Mouse (Mus musculus) megakaryocyte progenitor cell, adult 5-6 weeks (primary cell): ENCODE results near the gene Olfr417. TPM values are rescaled to one million over a fixed set of nuclear protein-coding genes. Genes with fewer than 3 reads are reported as not detected.
A peak's percentile ranks its signal among the peaks of the same experiment; 100 is the strongest.

ENCODE experiments used
- ATAC-seq: replicated peaks from 2 replicates; pipeline ENCODE4 v1.8.0; 2016; ENCODE audit warnings: mild to moderate bottlenecking, moderate TSS enrichment, inconsistent platforms; ENCODE audit not compliant: poor library complexity
- total RNA-seq, 2 experiments: library from RNA; stranded (forward) in 1 of 2; stranded (reverse) in 1 of 2; fragments of 157-497, 149-512 nt in 1 of 2; fragments of 200-1000 nt in 1 of 2; gene quantifications; 2 replicates each; pipeline versions ENCODE4 v1.2.3 to v1.2.4; 2015 to 2017

Gene Olfr417
- 0.42 and 2.4 TPM in 2 replicates for total RNA-seq (2015)
- total RNA-seq (2017), result 0.44 and 0.67 TPM in 2 replicates

GRCm38 (mm10) chr1:174364882-174365451 lies at the start of gene Olfr417:
Gene Olfr417 (plus strand): TSS chr1:174365122.
- peak; percentile 89 for ATAC-seq

- peak; percentile 58; the same call in 1 of the 2 replicates for ATAC-seq
Measured at GRCm38 (mm10) chr1:174317308-174317707, 47.6 kb upstream of the Olfr417 start.

- no peak for ATAC-seq
Measured at GRCm38 (mm10) chr1:174330218-174330617, 34.7 kb upstream of the Olfr417 start, which contains the start of gene Mptx1. Gene Mptx1 (plus strand): TSS chr1:174330518.

- ATAC-seq, result peak; percentile 76
Measured at GRCm38 (mm10) chr1:174353636-174354035, 11.3 kb upstream of the Olfr417 start.

GRCm38 (mm10) chr1:174354640-174355039 lies 10.3 kb upstream of the Olfr417 start:
- peak; percentile 81 for ATAC-seq

- peak; percentile 64 for ATAC-seq
Measured at GRCm38 (mm10) chr1:174373799-174374198, 8.9 kb downstream of the Olfr417 start.

- no peak for ATAC-seq
Measured at GRCm38 (mm10) chr1:174390746-174391145, 25.8 kb downstream of the Olfr417 start, which contains the start of gene Olfr248. Gene Olfr248 (plus strand): TSS chr1:174391046.

GRCm38 (mm10) chr1:174422959-174423358 lies 58.0 kb downstream of the Olfr417 start:
- peak; percentile 64 for ATAC-seq

GRCm38 (mm10) chr1:174423764-174424163 lies 58.8 kb downstream of the Olfr417 start, which contains the start of gene Olfr414:
Gene Olfr414 (plus strand): TSS chr1:174424064.
- no peak for ATAC-seq

Other genes with a start within 250 kb of the Olfr417 start
- not detected in 2 replicates for gene Olfr231, start 244.0 kb upstream of the Olfr417 start, total RNA-seq (2015)
- gene Olfr231, start 244.0 kb upstream of the Olfr417 start, total RNA-seq (2017), result not detected in 2 replicates
- not detected in 2 replicates for gene Olfr424, start 233.6 kb upstream of the Olfr417 start, total RNA-seq (2015)
- gene Olfr424, start 233.6 kb upstream of the Olfr417 start, total RNA-seq (2017), result not detected in 2 replicates
- gene Olfr420, start 209.5 kb upstream of the Olfr417 start, total RNA-seq (2015), result not detected in 2 replicates
- gene Olfr420, start 209.5 kb upstream of the Olfr417 start, total RNA-seq (2017), result not detected in 2 replicates
- gene Spta1, start 192.3 kb upstream of the Olfr417 start, total RNA-seq (2015), result 1.3 and 4.1 TPM in 2 replicates
- gene Spta1, start 192.3 kb upstream of the Olfr417 start, total RNA-seq (2017), result 5.9 and 9.9 TPM in 2 replicates
- gene Olfr419, start 113.1 kb upstream of the Olfr417 start, total RNA-seq (2015), result not detected in 2 replicates
- gene Olfr419, start 113.1 kb upstream of the Olfr417 start, total RNA-seq (2017), result not detected in 2 replicates
- not detected in 2 replicates for gene Mptx1, start 34.6 kb upstream of the Olfr417 start, total RNA-seq (2015)
- gene Mptx1, start 34.6 kb upstream of the Olfr417 start, total RNA-seq (2017), result not detected in 2 replicates
- 0.52 and 0.54 TPM in 2 replicates for gene Olfr248, start 25.9 kb downstream of the Olfr417 start, total RNA-seq (2015)
- not detected in 2 replicates for gene Olfr248, start 25.9 kb downstream of the Olfr417 start, total RNA-seq (2017)
- gene Olfr414, start 58.9 kb downstream of the Olfr417 start, total RNA-seq (2015), result 0.52 and 1.6 TPM in 2 replicates
- gene Olfr414, start 58.9 kb downstream of the Olfr417 start, total RNA-seq (2017), result 0.84 TPM in 1 of 2 replicates, not detected in the other
- not detected in 2 replicates for gene Olfr220, start 77.0 kb downstream of the Olfr417 start, total RNA-seq (2015)
- not detected in 2 replicates for gene Olfr220, start 77.0 kb downstream of the Olfr417 start, total RNA-seq (2017)
- gene Fmn2, start 136.7 kb downstream of the Olfr417 start, total RNA-seq (2015), result 0.37 TPM in 1 of 2 replicates, not detected in the other
- not detected in 2 replicates for gene Fmn2, start 136.7 kb downstream of the Olfr417 start, total RNA-seq (2017)